Mouse (Mus musculus) ES-Bruce4 (cell line): ENCODE data around the gene Rab40c.

Experiments used
- CTCF ChIP-seq: IDR thresholded peaks from one replicate; pipeline ENCODE4 v1.8.1; 2011; ENCODE audit warnings: low read depth, low read length
- EP300 ChIP-seq: IDR thresholded peaks from 2 replicates; pipeline ENCODE4 v1.6.1; 2011; ENCODE audit warnings: low read depth, low read length; ENCODE audit not compliant: insufficient read depth

- TF ChIP-seq EP300 (no peak), CTCF (no peak)
Measured at GRCm38 (mm10) chr17:25914295-25914694, 5.2 kb downstream of the Rab40c start.
